In genomic region chr8:125242382-125242781, GRCm38 (mm10) we compare ENCODE assay signal across 10 mouse cellular contexts.
DNase-seq lines count a peak whose midpoint lies in the region; ATAC-seq and TF ChIP-seq lines count a peak whose summit lies in the region.
"Had no signal": no experiment of that assay in that cellular context is flagged by ENCODE, and none has a peak within 500 bp of the region (broad histone marks: within the 10 kb centered on the region; RNA-seq: fewer than 3 reads in every experiment).

No protein-coding gene starts in this region.

- no peaks in the 10 kb centered on the region for H3K36me3 ChIP-seq in kidney, embryonic 14.5 days (ENCODE audit: control insufficient read depth, insufficient read depth, low read length)
- no peaks in the 10 kb centered on the region for H3K36me3 ChIP-seq in embryonic facial prominence, embryonic 15.5 days
- H3K36me3 ChIP-seq in limb, embryonic 12.5 days = no peaks in the 10 kb centered on the region
- no peaks in the 10 kb centered on the region for H3K36me3 ChIP-seq in thymus, adult 2 months (ENCODE audit: control insufficient read depth, insufficient read depth, low read length)

- H3K9me3 ChIP-seq in kidney, embryonic 14.5 days (ENCODE audit: control insufficient read depth, low read length) = no peaks in the 10 kb centered on the region
- no peaks in the 10 kb centered on the region for H3K9me3 ChIP-seq in embryonic facial prominence, embryonic 15.5 days (replicated peaks)
- H3K9me3 ChIP-seq in limb, embryonic 12.5 days = no peaks in the 10 kb centered on the region

- WGBS in kidney, embryonic 14.5 days = 44% methylated on average over 10 of the region's 10 CpGs
- WGBS in embryonic facial prominence, embryonic 15.5 days = 20% methylated on average over 10 of the region's 10 CpGs
- WGBS in limb, embryonic 12.5 days = 15% methylated on average over 10 of the region's 10 CpGs
- WGBS in thymus, adult 2 months = 90% methylated on average over 10 of the region's 10 CpGs

- peaks cover 25% of the 10 kb centered on the region for H3K4me1 ChIP-seq in kidney, embryonic 14.5 days (ENCODE audit: control insufficient read depth, insufficient read depth, low read length)
- peaks cover 38% of the 10 kb centered on the region for H3K4me1 ChIP-seq in embryonic facial prominence, embryonic 15.5 days
- H3K4me1 ChIP-seq in limb, embryonic 12.5 days (replicated peaks) = peaks cover 68% of the 10 kb centered on the region
- H3K4me1 ChIP-seq in thymus, adult 2 months (replicated peaks; ENCODE audit: control insufficient read depth, insufficient read depth, low read length) = no peaks in the 10 kb centered on the region

- H3K27ac ChIP-seq in kidney, embryonic 14.5 days (ENCODE audit: low read depth, low read length) = no peak overlapping the region
- H3K27ac ChIP-seq in embryonic facial prominence, embryonic 15.5 days (replicated peaks) = 0 out of 2 replicates have a peak overlapping the region, but pooled peaks have one; percentile 41
- H3K27ac ChIP-seq in limb, embryonic 12.5 days = peak overlapping the region; percentile 53
- no peak overlapping the region for H3K27ac ChIP-seq in thymus, adult 2 months (ENCODE audit: control insufficient read depth, insufficient read depth, low read length)

- ATAC-seq in kidney, embryonic 14.5 days (ENCODE audit: low FRiP score, low TSS enrichment) = no peak
- no peak for ATAC-seq in embryonic facial prominence, embryonic 15.5 days (ENCODE audit: insufficient number of reproducible peaks, low FRiP score, low TSS enrichment, low read depth)
- ATAC-seq in limb, embryonic 12.5 days (ENCODE audit: insufficient number of reproducible peaks, insufficient read depth, low FRiP score, low TSS enrichment, low read depth) = 0 out of 2 replicates have a peak, but pooled peaks have one; percentile 44

- no peak for TF ChIP-seq CTCF in thymus, adult 2 months (IDR thresholded peaks at IDR 0.05; ENCODE audit: borderline replicate concordance, control insufficient read depth, extremely low read depth, insufficient read depth, low read length, poor library complexity)

- no peaks in the 10 kb centered on the region for H3K27me3 ChIP-seq in kidney, embryonic 14.5 days (ENCODE audit: control insufficient read depth, insufficient read depth, low read length)
- 0 out of 2 replicates have a peak, but pooled peaks cover 5% of the 10 kb centered on the region for H3K27me3 ChIP-seq in embryonic facial prominence, embryonic 15.5 days
- no peaks in the 10 kb centered on the region for H3K27me3 ChIP-seq in limb, embryonic 12.5 days
- H3K27me3 ChIP-seq in thymus, adult 2 months (ENCODE audit: control insufficient read depth, insufficient read depth, low read length) = no peaks in the 10 kb centered on the region

- H3K9ac ChIP-seq in kidney, embryonic 14.5 days (ENCODE audit: low read depth, low read length) = 0 out of 2 replicates have a peak overlapping the region, but pooled peaks have one; percentile 7
- H3K9ac ChIP-seq in embryonic facial prominence, embryonic 15.5 days = no peak overlapping the region
- no peak overlapping the region for H3K9ac ChIP-seq in limb, embryonic 12.5 days (replicated peaks)

- no peak overlapping the region for H3K4me2 ChIP-seq in kidney, embryonic 14.5 days (replicated peaks; ENCODE audit: low read depth, low read length)
- H3K4me2 ChIP-seq in embryonic facial prominence, embryonic 15.5 days (replicated peaks) = 0 out of 2 replicates have a peak overlapping the region, but pooled peaks have one; percentile 0
- no peak overlapping the region; the same call in none of the 2 replicates for H3K4me2 ChIP-seq in limb, embryonic 12.5 days
- H3K4me2 ChIP-seq: liver, embryonic 11.5 days had no signal

- no peak for TF ChIP-seq POLR2A in thymus, adult 2 months (IDR thresholded peaks at IDR 0.05; ENCODE audit: control insufficient read depth, extremely low read depth, insufficient read depth, low read length, poor library complexity)

- DNase-seq in adrenal gland, adult 2 months = peak; percentile 9
- DNase-seq in adrenal gland, postnatal 4 days (ENCODE audit: low spot score in 2 of 2) = no peak
- no peak for DNase-seq in kidney, adult 9 months
- no peak for DNase-seq in thymus, adult 2 months
- DNase-seq in urinary bladder, adult 2 months (ENCODE audit: low spot score) = no peak
- DNase-seq: spleen, adult 18-20 months had no signal

- no peak overlapping the region for H3K4me3 ChIP-seq in kidney, embryonic 14.5 days (ENCODE audit: low read length)
- no peak overlapping the region for H3K4me3 ChIP-seq in embryonic facial prominence, embryonic 15.5 days (replicated peaks)
- no peak overlapping the region for H3K4me3 ChIP-seq in limb, embryonic 12.5 days (replicated peaks)
- H3K4me3 ChIP-seq in thymus, adult 2 months (ENCODE audit: control insufficient read depth, insufficient read depth, low read length) = no peak overlapping the region

Comparison
In these comparisons a context has a peak if more than half of its experiments do, and no peak if none do; other contexts are left out.
1. H3K27ac ChIP-seq: peak in embryonic facial prominence, embryonic 15.5 days (single experiment) and limb, embryonic 12.5 days (single experiment); none in kidney, embryonic 14.5 days (single experiment) and thymus, adult 2 months (single experiment).